Mouse (Mus musculus): ENCODE data around the gene Rad51d. TPM values are rescaled to one million over a fixed set of nuclear protein-coding genes. Genes with fewer than 3 reads are reported as not detected.

Gene Rad51d
- polyA plus RNA-seq, 1 experiment from 2014 or later: 6.8 TPM

DNA sequence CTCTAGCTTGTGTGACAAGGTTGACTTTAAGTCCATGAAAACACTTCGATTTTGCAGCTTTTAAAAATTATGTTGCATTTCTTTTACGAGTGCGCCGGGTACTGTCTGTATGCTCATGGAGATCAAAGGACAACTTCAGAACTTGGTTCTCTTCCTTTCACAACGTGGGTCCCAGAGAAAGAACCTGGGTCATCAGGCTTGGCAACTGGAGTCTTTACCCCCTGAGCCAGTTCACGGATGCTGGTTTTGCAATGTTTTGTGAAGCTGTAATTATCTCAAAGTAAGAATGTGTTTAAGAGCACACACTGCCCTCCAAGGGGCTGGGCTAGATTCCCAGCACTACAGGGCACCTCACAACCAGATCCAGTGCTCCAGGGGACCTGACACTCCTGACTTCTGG lies 36.3 kb downstream of the Rad51d start:
- WGBS (ENCODE audit: insufficient replicate concordance): 80% methylated on average over 6 of the region's 6 CpGs
- no peak overlapping the region; the same call in 1 of the 2 replicates for H3K4me2 ChIP-seq
- H3K4me1 ChIP-seq (replicated peaks): peaks cover 97% of the 10 kb centered on the region
- peak overlapping the region; percentile 33 for H3K9ac ChIP-seq
- 0 out of 2 replicates have a peak, but pooled peaks cover 5% of the 10 kb centered on the region for H3K36me3 ChIP-seq
- no peak for ATAC-seq (ENCODE audit: low read depth)
- no peak overlapping the region for H3K4me3 ChIP-seq (replicated peaks)
- no peaks in the 10 kb centered on the region for H3K9me3 ChIP-seq (replicated peaks)
- peak overlapping the region; percentile 99 for H3K27ac ChIP-seq
- DNase-seq: no peak
- no peaks in the 10 kb centered on the region for H3K27me3 ChIP-seq

DNA sequence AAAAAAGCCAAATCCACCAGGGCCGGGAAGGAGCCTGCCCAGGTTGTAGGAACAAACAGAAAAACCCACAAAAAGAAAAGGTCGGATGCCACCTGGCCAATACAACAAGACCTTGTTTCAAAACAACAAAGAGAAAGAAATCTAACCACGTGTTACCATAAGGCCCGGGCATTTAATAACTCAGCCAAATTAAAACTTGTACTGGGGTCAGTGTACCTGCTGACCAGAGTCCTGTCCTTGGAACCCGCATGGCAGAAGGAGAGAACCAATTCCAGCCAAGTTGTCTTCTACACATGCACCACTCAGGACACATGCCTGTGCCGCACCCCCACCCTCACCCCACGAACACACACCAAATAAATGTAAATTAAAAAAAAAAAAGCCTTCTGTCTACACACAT lies 37.5 kb downstream of the Rad51d start:
- 82% methylated on average over 7 of the region's 7 CpGs for WGBS (ENCODE audit: insufficient replicate concordance)

DNA sequence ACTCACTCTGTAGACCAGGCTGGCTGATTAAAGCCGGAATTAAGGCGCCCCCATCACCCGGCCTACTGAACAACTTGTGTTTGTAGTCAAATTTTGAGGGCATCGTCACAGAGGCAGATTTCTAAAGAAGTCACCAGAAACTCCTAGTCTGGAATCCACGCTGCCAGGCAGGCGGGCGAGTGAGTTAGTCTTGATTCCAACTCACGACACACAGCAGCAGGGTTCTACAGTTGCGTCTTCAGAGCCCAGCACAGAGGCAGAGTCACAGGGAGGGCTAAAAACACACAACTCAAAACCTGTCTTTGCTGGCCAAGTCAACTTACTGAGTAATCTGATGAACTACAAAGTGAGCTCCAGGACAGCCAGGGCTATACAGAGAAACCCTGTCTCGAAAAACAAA lies 37.9 kb downstream of the Rad51d start:
- H3K9ac ChIP-seq: peak overlapping the region; percentile 53
- peak overlapping the region; percentile 38 for H3K4me2 ChIP-seq
- 0 out of 2 replicates have a peak, but pooled peaks cover 5% of the 10 kb centered on the region for H3K36me3 ChIP-seq
- DNase-seq (no peak), ATAC-seq (ENCODE audit: low read depth) (no peak)
- no peaks in the 10 kb centered on the region for H3K9me3 ChIP-seq (replicated peaks)
- WGBS (ENCODE audit: insufficient replicate concordance): 77% methylated on average over 10 of the region's 10 CpGs
- H3K27me3 ChIP-seq: no peaks in the 10 kb centered on the region
- peaks cover 100% of the 10 kb centered on the region for H3K4me1 ChIP-seq (replicated peaks)
- H3K27ac ChIP-seq: peak overlapping the region; percentile 99
- no peak overlapping the region for H3K4me3 ChIP-seq (replicated peaks)

More for the DNA sequence above, 37.5 kb downstream of the Rad51d start:
- Histone ChIP-seq H3K36me3 (0 out of 2 replicates have a peak, but pooled peaks cover 5% of the 10 kb centered on the region), H3K27ac (peak overlapping the region; percentile 99), H3K4me2 (no peak overlapping the region), H3K27me3 (no peaks in the 10 kb centered on the region), H3K9me3 (replicated peaks) (no peaks in the 10 kb centered on the region), H3K4me3 (replicated peaks) (no peak overlapping the region), H3K4me1 (replicated peaks) (peaks cover 99% of the 10 kb centered on the region), H3K9ac (peak overlapping the region; percentile 53)
- DNase-seq (no peak), ATAC-seq (ENCODE audit: low read depth) (no peak)

DNA sequence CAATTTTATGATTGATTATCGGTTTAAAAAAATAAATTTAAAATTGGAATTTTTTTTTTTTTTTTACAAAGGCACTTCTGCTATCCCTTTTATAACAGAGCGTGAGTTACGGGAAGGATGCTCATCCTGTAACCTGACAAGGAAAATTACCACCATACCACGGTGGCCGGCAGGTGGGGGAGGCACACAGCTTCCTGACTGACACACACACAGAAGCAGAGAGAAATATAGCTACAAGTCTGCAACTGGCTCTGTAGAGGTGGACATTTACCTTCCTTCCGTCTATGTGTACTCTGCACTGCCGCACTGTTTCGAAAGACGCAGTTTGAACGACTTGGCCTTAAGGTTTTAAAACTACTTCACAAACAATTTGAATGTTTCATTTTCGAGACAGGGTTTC lies 38.3 kb downstream of the Rad51d start:
- Histone ChIP-seq H3K9ac (peak overlapping the region; percentile 53), H3K4me1 (replicated peaks) (peaks cover 100% of the 10 kb centered on the region), H3K36me3 (0 out of 2 replicates have a peak, but pooled peaks cover 5% of the 10 kb centered on the region), H3K4me3 (replicated peaks) (no peak overlapping the region), H3K9me3 (replicated peaks) (no peaks in the 10 kb centered on the region), H3K27ac (peak overlapping the region; percentile 99), H3K27me3 (no peaks in the 10 kb centered on the region), H3K4me2 (peak overlapping the region; percentile 38)
- DNase-seq (no peak), ATAC-seq (ENCODE audit: low read depth) (no peak)
- WGBS (ENCODE audit: insufficient replicate concordance): 74% methylated on average over 11 of the region's 11 CpGs

DNA sequence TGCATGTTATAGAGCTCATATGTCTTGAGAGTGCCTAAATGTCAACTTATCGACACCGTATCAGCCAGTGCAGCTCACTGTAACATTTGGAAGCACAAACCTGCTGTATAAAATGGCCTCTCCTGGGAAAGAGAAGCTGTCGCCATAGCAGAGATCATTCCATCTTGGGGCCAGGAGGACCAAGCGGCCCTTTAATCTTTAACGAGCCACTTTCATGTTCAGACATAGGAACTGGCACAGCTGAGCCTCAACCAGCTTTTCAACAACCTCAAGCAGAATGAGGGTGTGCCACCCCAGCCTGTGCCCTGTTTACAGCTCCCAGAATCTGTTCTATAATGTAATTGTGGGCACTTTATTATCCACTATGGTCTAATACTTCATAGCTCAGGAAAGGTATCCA lies 40.2 kb downstream of the Rad51d start:
- peak overlapping the region; percentile 53 for H3K9ac ChIP-seq
- no peak for ATAC-seq (ENCODE audit: low read depth)
- H3K36me3 ChIP-seq: 0 out of 2 replicates have a peak, but pooled peaks cover 5% of the 10 kb centered on the region
- peaks cover 99% of the 10 kb centered on the region for H3K4me1 ChIP-seq (replicated peaks)
- H3K27me3 ChIP-seq: no peaks in the 10 kb centered on the region
- no peak overlapping the region for H3K4me3 ChIP-seq (replicated peaks)
- no peak overlapping the region for H3K4me2 ChIP-seq
- peak overlapping the region; percentile 99 for H3K27ac ChIP-seq
- H3K9me3 ChIP-seq (replicated peaks): no peaks in the 10 kb centered on the region
- DNase-seq: no peak
- 73% methylated on average over 5 of the region's 5 CpGs for WGBS (ENCODE audit: insufficient replicate concordance)

DNA sequence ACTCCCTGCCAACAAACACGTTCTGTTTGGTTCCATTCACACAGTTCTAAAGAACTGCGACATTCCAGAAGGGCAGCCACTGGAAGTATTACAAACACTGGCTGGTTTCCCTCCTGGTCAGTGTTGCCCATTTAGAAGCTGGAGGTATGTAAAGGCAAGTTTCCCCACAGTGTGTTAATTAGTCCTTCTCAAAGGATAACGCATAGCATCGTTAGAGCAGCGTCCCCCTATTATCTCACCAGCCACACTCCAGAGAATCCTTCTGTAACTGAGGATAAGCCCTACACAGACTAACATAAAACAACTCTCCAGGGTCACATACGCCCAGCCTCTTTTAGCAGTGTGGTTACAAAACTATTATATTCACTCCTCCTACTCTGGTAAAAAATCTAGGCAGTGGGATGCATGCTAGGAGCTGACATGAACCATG lies 42.8 kb downstream of the Rad51d start:
- no peaks in the 10 kb centered on the region for H3K9me3 ChIP-seq (replicated peaks)
- peak overlapping the region; percentile 40 for H3K4me3 ChIP-seq (replicated peaks)
- H3K36me3 ChIP-seq: peaks cover 11% of the 10 kb centered on the region; the same call in 1 of the 2 replicates
- peak overlapping the region; percentile 92 for H3K4me2 ChIP-seq
- H3K27ac ChIP-seq: peak overlapping the region; percentile 99
- peaks cover 99% of the 10 kb centered on the region for H3K4me1 ChIP-seq (replicated peaks)
- ATAC-seq (ENCODE audit: low read depth) (peak; percentile 84), DNase-seq (peak; percentile 81)
- WGBS (ENCODE audit: insufficient replicate concordance): 18% methylated on average over 6 of the region's 6 CpGs
- no peaks in the 10 kb centered on the region for H3K27me3 ChIP-seq
- peak overlapping the region; percentile 75 for H3K9ac ChIP-seq

DNA sequence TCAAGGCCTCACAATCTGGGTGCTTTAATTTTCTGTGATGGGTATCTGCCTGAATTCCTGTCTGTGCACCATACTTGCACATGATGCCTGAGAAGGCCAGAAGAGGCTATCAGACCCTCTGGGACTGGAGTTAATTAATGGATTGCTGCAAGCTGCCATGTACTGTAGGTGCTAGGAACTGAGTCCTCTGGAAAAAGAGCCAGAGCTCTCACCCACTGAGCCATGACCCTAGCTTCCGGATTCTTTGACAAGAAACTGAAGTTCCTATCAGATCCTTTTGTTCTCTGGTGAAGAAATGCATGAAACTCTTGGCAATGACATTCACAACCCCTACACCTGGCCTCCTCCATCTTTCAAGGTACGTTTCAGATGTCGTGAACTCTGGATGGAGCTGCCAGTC lies 43.5 kb downstream of the Rad51d start:
- Histone ChIP-seq H3K27me3 (no peaks in the 10 kb centered on the region), H3K27ac (peak overlapping the region; percentile 99), H3K4me2 (peak overlapping the region; percentile 92), H3K36me3 (peaks cover 13% of the 10 kb centered on the region; the same call in 1 of the 2 replicates), H3K4me1 (replicated peaks) (peaks cover 99% of the 10 kb centered on the region), H3K9me3 (replicated peaks) (no peaks in the 10 kb centered on the region), H3K4me3 (replicated peaks) (peak overlapping the region; percentile 40), H3K9ac (peak overlapping the region; percentile 75)
- WGBS (ENCODE audit: insufficient replicate concordance): 31% methylated on average over 3 of the region's 3 CpGs
- no peak for ATAC-seq (ENCODE audit: low read depth)
- peak; percentile 20 for DNase-seq

DNA sequence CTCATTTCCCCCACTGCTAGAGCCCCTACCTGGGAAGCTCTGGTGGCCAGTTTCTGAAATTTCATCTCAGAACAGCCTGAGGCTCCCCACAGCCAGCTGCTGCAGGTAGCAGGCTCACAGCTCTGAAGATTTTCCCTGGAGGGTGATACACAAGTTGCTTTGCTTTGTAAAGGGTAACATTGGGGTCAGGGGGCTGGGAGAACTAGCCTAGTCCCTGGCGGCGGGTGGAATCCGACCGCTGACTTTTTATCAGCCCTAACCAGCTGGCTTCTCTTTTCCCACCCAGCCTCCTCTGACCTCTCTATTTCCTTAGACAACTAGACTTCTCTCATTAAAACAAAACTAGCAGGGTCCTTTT lies 44.4 kb downstream of the Rad51d start:
- Histone ChIP-seq H3K4me2 (peak overlapping the region; percentile 92), H3K9me3 (replicated peaks) (no peaks in the 10 kb centered on the region), H3K4me1 (replicated peaks) (peaks cover 99% of the 10 kb centered on the region), H3K27me3 (no peaks in the 10 kb centered on the region), H3K9ac (peak overlapping the region; percentile 85), H3K27ac (peak overlapping the region; percentile 99), H3K36me3 (peaks cover 13% of the 10 kb centered on the region; the same call in 1 of the 2 replicates), H3K4me3 (replicated peaks) (peak overlapping the region; percentile 62)
- 0% methylated on average over 4 of the region's 4 CpGs for WGBS (ENCODE audit: insufficient replicate concordance)
- ATAC-seq (ENCODE audit: low read depth): peak; percentile 84
- peak; percentile 79 for DNase-seq

DNA sequence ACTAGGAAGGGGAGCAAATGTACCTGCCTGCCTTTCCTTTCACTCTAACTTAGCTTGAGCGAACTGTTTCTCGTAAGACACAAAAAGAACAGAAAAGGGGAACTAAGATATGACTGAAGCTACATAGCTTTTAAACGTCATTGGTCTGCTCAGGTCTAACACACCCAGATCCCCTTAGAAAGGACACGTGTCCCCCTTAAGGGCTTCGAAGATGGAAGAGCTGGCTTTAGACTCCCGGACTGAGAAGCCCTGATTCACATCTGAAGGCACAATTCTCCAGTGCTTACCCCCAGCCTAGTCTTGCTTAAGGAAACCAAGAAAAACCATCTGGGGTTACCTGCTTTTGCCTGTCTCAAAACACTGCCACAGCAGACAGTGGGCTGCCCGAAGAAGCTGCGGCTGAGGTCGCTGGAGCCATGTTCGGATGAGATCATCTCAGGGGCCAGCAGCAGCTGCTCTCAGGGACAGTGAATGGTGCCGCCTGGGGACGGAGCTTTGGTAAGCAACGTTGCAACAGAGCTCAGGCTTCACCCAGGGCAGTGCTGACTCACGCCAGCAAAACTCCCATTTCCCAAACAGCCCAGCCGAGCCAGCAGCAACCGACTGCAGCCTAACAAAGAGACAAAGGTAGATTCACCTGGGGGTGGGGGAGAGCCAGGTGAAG lies 44.9 kb downstream of the Rad51d start:
- H3K27ac ChIP-seq: peak overlapping the region; percentile 99
- H3K4me2 ChIP-seq: peak overlapping the region; percentile 92
- H3K9ac ChIP-seq: peak overlapping the region; percentile 85
- peaks cover 99% of the 10 kb centered on the region for H3K4me1 ChIP-seq (replicated peaks)
- ATAC-seq (ENCODE audit: low read depth) (peak; percentile 87), DNase-seq (peak; percentile 79)
- WGBS (ENCODE audit: insufficient replicate concordance): 5% methylated on average over 16 of the region's 16 CpGs
- H3K9me3 ChIP-seq (replicated peaks): no peaks in the 10 kb centered on the region
- peaks cover 13% of the 10 kb centered on the region; the same call in 1 of the 2 replicates for H3K36me3 ChIP-seq
- H3K27me3 ChIP-seq: no peaks in the 10 kb centered on the region
- H3K4me3 ChIP-seq (replicated peaks): peak overlapping the region; percentile 62

DNA sequence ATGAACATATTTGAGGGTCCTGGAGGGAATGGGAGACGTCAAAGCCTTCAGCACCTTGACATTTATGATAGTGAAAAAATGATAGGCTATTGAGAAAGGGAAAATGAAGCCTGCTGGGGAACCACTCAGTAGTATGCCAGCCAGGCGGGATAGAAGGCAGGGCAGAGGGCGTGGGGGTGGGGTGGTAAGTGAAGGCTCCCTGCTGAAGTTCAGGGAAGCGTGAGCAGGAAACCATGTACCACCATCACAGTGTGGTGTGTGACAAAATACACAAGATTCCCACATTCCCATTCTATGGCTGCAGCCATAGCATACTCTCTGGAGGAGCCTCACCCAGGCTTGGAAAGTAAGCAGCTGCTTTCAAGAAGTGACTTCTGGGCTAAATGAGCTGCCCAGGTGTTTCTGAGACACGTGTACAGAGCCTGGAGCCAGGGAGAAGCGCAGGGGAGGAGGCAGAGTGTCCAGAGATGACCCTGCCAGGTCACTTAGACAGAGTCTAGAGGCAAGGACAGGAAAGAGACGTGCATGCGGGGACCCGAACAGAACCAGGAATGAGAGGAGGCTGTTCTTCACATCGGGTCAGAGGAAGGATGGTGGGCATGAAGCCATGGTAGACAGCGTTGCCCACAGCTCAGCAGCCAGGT lies 45.5 kb downstream of the Rad51d start:
- H3K4me1 ChIP-seq (replicated peaks): peaks cover 99% of the 10 kb centered on the region
- H3K4me3 ChIP-seq (replicated peaks): peak overlapping the region; percentile 62
- peaks cover 13% of the 10 kb centered on the region; the same call in 1 of the 2 replicates for H3K36me3 ChIP-seq
- H3K27ac ChIP-seq: peak overlapping the region; percentile 99
- peak overlapping the region; percentile 85 for H3K9ac ChIP-seq
- ATAC-seq (ENCODE audit: low read depth): no peak
- H3K27me3 ChIP-seq: no peaks in the 10 kb centered on the region
- WGBS (ENCODE audit: insufficient replicate concordance): 38% methylated on average over 11 of the region's 11 CpGs
- peak overlapping the region; percentile 92 for H3K4me2 ChIP-seq
- DNase-seq: no peak
- no peaks in the 10 kb centered on the region for H3K9me3 ChIP-seq (replicated peaks)

DNA sequence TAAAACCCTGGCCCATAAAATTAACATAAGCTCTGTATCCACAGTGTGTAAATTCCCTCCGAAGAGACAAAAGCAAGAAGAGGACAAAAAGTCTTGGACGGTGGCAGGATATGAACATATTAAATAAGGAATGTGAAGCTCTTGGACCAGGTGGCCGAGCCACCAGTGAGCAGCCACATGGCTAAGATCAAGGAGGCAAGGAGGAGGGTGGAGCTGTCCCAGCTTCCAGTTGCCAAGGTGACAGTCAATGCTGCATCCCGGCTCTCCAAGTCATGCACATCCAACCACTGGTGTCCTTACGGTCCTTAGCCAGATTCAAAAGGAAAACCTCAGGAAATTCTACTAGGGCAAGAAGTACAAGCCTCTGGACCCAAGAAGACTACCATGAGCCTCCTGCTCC lies 51.9 kb downstream of the Rad51d start:
- DNase-seq (no peak), ATAC-seq (ENCODE audit: low read depth) (no peak)
- WGBS (ENCODE audit: insufficient replicate concordance): 77% methylated on average over 5 of the region's 5 CpGs
- Histone ChIP-seq H3K4me2 (no peak overlapping the region), H3K27ac (0 out of 2 replicates have a peak overlapping the region, but pooled peaks have one; percentile 13), H3K4me3 (replicated peaks) (no peak overlapping the region), H3K9me3 (replicated peaks) (no peaks in the 10 kb centered on the region), H3K27me3 (no peaks in the 10 kb centered on the region), H3K9ac (no peak overlapping the region), H3K36me3 (peaks cover 31% of the 10 kb centered on the region), H3K4me1 (replicated peaks) (peaks cover 86% of the 10 kb centered on the region)
